Mouse (Mus musculus) urinary bladder, postnatal 10 days (tissue): ENCODE measurements around the gene Olfr1507.

Source experiments
- DNase-seq: peaks from one replicate; pipeline ENCODE4 v3.0.0; 2022; ENCODE audit warnings: low spot score

Gene Olfr1507

GRCm38 (mm10) chr14:52495516-52495915, at the start of gene Olfr1507:
Gene Olfr1507 (minus strand): TSS chr14:52495749.
- no peak for DNase-seq

DNA sequence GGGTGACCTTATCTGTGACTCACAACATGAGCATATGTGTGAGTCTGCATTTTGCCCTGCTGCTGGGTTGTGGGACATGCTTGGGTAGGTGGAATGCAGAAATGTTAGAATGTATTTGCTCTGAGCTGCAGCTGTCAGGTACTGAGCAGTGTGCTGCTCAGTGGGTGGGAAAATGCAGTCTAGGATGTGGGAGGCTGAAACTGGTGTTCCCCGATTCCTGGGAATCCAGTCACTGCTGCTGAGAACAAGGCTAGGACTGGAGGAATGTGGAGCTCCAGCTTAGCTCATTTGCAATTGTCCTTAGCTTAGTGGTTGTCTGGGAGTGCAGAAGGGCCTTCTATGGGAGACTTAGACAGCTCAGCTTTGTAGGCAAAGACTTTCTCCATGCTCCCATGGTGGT, 37.8 kb upstream of the Olfr1507 start:
- no peak for DNase-seq

DNA sequence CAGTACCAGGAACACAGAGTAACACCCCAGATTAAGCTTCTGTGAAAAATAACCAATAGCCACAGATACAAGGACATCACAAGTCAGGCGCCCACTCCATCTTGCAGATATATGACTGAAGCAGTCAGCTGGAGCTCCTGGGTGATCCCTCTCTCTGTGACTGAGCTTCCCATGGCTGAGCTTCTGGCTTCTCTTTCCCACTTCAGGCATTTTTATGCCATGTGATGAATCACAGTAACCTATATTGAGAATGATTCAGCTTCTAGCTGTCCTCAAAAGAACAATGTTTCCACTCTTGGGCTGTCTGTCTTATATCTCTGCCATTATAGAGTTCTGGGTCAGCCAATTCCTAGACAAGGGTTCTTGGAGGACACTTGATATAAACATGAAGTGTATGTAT, 29.4 kb upstream of the Olfr1507 start:
- no peak for DNase-seq

- no peak for DNase-seq
Measured at GRCm38 (mm10) chr14:52467395-52467794, 28.2 kb downstream of the Olfr1507 start, which contains the start of gene Olfr1508. Gene Olfr1508 (minus strand): TSS chr14:52467495.

DNA sequence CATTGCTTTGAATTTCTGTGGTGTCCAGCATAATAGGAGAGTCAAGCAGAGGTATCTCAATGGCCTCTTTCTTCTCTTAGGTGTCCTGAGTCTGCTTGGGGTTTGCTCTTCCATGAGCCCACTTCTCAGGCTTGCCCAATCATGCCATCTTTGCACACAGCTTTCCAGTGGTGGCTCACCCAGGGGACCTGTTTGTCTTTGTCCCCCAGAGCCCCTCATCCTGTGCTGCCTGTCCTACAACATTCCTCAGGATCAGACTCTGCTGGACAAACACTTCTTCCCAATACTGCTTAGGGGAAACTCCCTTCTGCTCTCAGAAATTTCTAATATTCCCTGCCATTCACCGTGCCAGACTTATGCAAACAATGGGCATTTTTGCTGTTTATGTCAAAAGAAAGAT, 29.8 kb downstream of the Olfr1507 start:
- no peak for DNase-seq

- no peak for DNase-seq
Measured at GRCm38 (mm10) chr14:52461928-52462327, 33.6 kb downstream of the Olfr1507 start.

- no peak for DNase-seq
Measured at GRCm38 (mm10) chr14:52451138-52451537, 44.4 kb downstream of the Olfr1507 start.

DNA sequence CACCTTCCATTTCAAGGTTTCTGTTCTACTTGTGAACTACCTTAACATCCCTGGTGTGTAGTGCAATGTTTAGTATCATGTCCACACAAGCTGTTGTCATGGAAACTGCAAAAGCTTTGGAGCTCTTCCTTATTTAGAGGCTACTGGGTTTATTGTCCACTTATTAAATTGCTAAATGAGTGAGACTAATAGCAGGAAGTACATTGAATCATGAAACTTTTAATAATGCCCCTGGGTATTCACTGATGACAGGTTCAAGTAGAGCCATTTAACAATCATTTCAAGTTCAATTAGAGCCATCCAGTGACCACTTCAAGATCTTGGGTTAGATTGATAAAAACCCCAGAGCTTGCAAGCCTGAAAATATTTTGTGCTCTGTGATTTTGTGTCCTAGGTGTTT, 52.9 kb downstream of the Olfr1507 start, which contains the start of gene Olfr1509:
Gene Olfr1509 (plus strand): TSS at position 301 of the 400 bp plus-strand sequence.
- no peak for DNase-seq
